Mouse (Mus musculus): Measurements from ENCODE around the gene Sarnp.

Sarnp gene

GRCm38 (mm10) chr10:128817033-128817432 lies at the start of gene Sarnp:
Gene Sarnp, plus strand, starts transcription at chr10:128817333.
- no peak for DNase-seq (ENCODE audit: low spot score)

- DNase-seq (ENCODE audit: low spot score) = no peak
Measured at GRCm38 (mm10) chr10:128772895-128773294, 44.2 kb upstream of the Sarnp start.

GRCm38 (mm10) chr10:128773685-128774084 lies 43.4 kb upstream of the Sarnp start:
- no peak for DNase-seq (ENCODE audit: low spot score)

GRCm38 (mm10) chr10:128778441-128778840 lies 38.7 kb upstream of the Sarnp start:
- DNase-seq (ENCODE audit: low spot score) = no peak

- DNase-seq (ENCODE audit: low spot score) = peak; percentile 64
Measured at GRCm38 (mm10) chr10:128779011-128779795, 37.9 kb upstream of the Sarnp start.

- DNase-seq (ENCODE audit: low spot score) = no peak
Measured at GRCm38 (mm10) chr10:128780200-128780599, 36.9 kb upstream of the Sarnp start.

- no peak for DNase-seq (ENCODE audit: low spot score)
Measured at GRCm38 (mm10) chr10:128790398-128791124, 26.6 kb upstream of the Sarnp start, which contains the start of gene Mmp19. Gene Mmp19, plus strand, starts transcription at chr10:128790910.

GRCm38 (mm10) chr10:128792041-128792440 lies 25.1 kb upstream of the Sarnp start:
- DNase-seq (ENCODE audit: low spot score) = no peak

GRCm38 (mm10) chr10:128793258-128793657 lies 23.9 kb upstream of the Sarnp start:
- DNase-seq (ENCODE audit: low spot score) = no peak

GRCm38 (mm10) chr10:128794391-128794790 lies 22.7 kb upstream of the Sarnp start:
- no peak for DNase-seq (ENCODE audit: low spot score)

- DNase-seq (ENCODE audit: low spot score) = no peak
Measured at GRCm38 (mm10) chr10:128795581-128795980, 21.6 kb upstream of the Sarnp start.

GRCm38 (mm10) chr10:128798676-128799075 lies 18.5 kb upstream of the Sarnp start:
- no peak for DNase-seq (ENCODE audit: low spot score)

- DNase-seq (ENCODE audit: low spot score) = no peak
Measured at GRCm38 (mm10) chr10:128801981-128802495, 15.1 kb upstream of the Sarnp start.

- DNase-seq (ENCODE audit: low spot score) = no peak
Measured at GRCm38 (mm10) chr10:128802956-128803355, 14.2 kb upstream of the Sarnp start.

GRCm38 (mm10) chr10:128803361-128803760 lies 13.8 kb upstream of the Sarnp start:
- no peak for DNase-seq (ENCODE audit: low spot score)

- peak; percentile 48 for DNase-seq (ENCODE audit: low spot score)
Measured at GRCm38 (mm10) chr10:128803771-128804270, 13.3 kb upstream of the Sarnp start, which contains the start of gene Dnajc14. Gene Dnajc14, plus strand, starts transcription at chr10:128804062.

GRCm38 (mm10) chr10:128804271-128805091 lies 12.7 kb upstream of the Sarnp start, which contains the start of gene Tmem198b:
Gene Tmem198b, minus strand, starts transcription at chr10:128804370.
- DNase-seq (ENCODE audit: low spot score) = peak; percentile 61

- DNase-seq (ENCODE audit: low spot score) = peak; percentile 92
Measured at GRCm38 (mm10) chr10:128805092-128806000, 11.8 kb upstream of the Sarnp start.

GRCm38 (mm10) chr10:128806086-128806485 lies 11.0 kb upstream of the Sarnp start:
- no peak for DNase-seq (ENCODE audit: low spot score)

GRCm38 (mm10) chr10:128807018-128807417 lies 10.1 kb upstream of the Sarnp start:
- no peak for DNase-seq (ENCODE audit: low spot score)

GRCm38 (mm10) chr10:128820217-128820616 lies 3.1 kb downstream of the Sarnp start:
- DNase-seq (ENCODE audit: low spot score) = no peak
